Mouse (Mus musculus): ENCODE measurements around the gene Tab1. TPM values are rescaled to one million over a fixed set of nuclear protein-coding genes. Genes with fewer than 3 reads are reported as not detected.

Tab1 gene
- polyA plus RNA-seq, 1 experiment from 2014 or later = 32.2 TPM

- no peak overlapping the region for H3K4me2 ChIP-seq (replicated peaks; ENCODE audit: low read depth, low read length)
- no peak for ATAC-seq (ENCODE audit: insufficient number of reproducible peaks, insufficient read depth, low FRiP score, low read depth)
- H3K9me3 ChIP-seq (ENCODE audit: control insufficient read depth, low read depth, low read length) = no peaks in the 10 kb centered on the region
- no peaks in the 10 kb centered on the region for H3K27me3 ChIP-seq (ENCODE audit: control insufficient read depth, insufficient read depth, low read length)
- 0 out of 2 replicates have a peak, but pooled peaks cover 5% of the 10 kb centered on the region for H3K4me1 ChIP-seq (ENCODE audit: control insufficient read depth, insufficient read depth, low read length)
- no peak overlapping the region for H3K27ac ChIP-seq (ENCODE audit: low read length)
- H3K36me3 ChIP-seq (ENCODE audit: control insufficient read depth, insufficient read depth, low read length) = no peaks in the 10 kb centered on the region
- no peak overlapping the region for H3K4me3 ChIP-seq (ENCODE audit: low read depth, low read length)
- no peak overlapping the region for H3K9ac ChIP-seq (replicated peaks; ENCODE audit: low read depth, low read length)
- WGBS = 83% methylated on average over 12 of the region's 12 CpGs
Measured at GRCm38 (mm10) chr15:80111436-80111835, 21.5 kb upstream of the Tab1 start.

GRCm38 (mm10) chr15:80112499-80112898, 20.4 kb upstream of the Tab1 start:
- no peak overlapping the region for H3K9ac ChIP-seq (replicated peaks; ENCODE audit: low read depth, low read length)
- no peak overlapping the region for H3K27ac ChIP-seq (ENCODE audit: low read length)
- no peaks in the 10 kb centered on the region for H3K36me3 ChIP-seq (ENCODE audit: control insufficient read depth, insufficient read depth, low read length)
- ATAC-seq (ENCODE audit: insufficient number of reproducible peaks, insufficient read depth, low FRiP score, low read depth) = no peak
- H3K4me3 ChIP-seq (ENCODE audit: low read depth, low read length) = no peak overlapping the region
- no peak overlapping the region for H3K4me2 ChIP-seq (replicated peaks; ENCODE audit: low read depth, low read length)
- H3K9me3 ChIP-seq (ENCODE audit: control insufficient read depth, low read depth, low read length) = no peaks in the 10 kb centered on the region
- no peaks in the 10 kb centered on the region for H3K27me3 ChIP-seq (ENCODE audit: control insufficient read depth, insufficient read depth, low read length)
- WGBS = 54% methylated on average over 2 of the region's 2 CpGs
- 0 out of 2 replicates have a peak, but pooled peaks cover 5% of the 10 kb centered on the region for H3K4me1 ChIP-seq (ENCODE audit: control insufficient read depth, insufficient read depth, low read length)

GRCm38 (mm10) chr15:80114414-80114813, 18.5 kb upstream of the Tab1 start:
- Histone ChIP-seq H3K9me3 (ENCODE audit: control insufficient read depth, low read depth, low read length) (no peaks in the 10 kb centered on the region), H3K27ac (ENCODE audit: low read length) (no peak overlapping the region), H3K4me3 (ENCODE audit: low read depth, low read length) (no peak overlapping the region), H3K4me2 (replicated peaks; ENCODE audit: low read depth, low read length) (no peak overlapping the region), H3K36me3 (ENCODE audit: control insufficient read depth, insufficient read depth, low read length) (no peaks in the 10 kb centered on the region), H3K9ac (replicated peaks; ENCODE audit: low read depth, low read length) (no peak overlapping the region), H3K27me3 (ENCODE audit: control insufficient read depth, insufficient read depth, low read length) (no peaks in the 10 kb centered on the region), H3K4me1 (ENCODE audit: control insufficient read depth, insufficient read depth, low read length) (0 out of 2 replicates have a peak, but pooled peaks cover 5% of the 10 kb centered on the region)
- WGBS = 90% methylated on average over 7 of the region's 7 CpGs
- ATAC-seq (ENCODE audit: insufficient number of reproducible peaks, insufficient read depth, low FRiP score, low read depth) = no peak

GRCm38 (mm10) chr15:80115256-80115655, 17.7 kb upstream of the Tab1 start:
- Histone ChIP-seq H3K4me2 (replicated peaks; ENCODE audit: low read depth, low read length) (0 out of 2 replicates have a peak overlapping the region, but pooled peaks have one; percentile 12), H3K9me3 (ENCODE audit: control insufficient read depth, low read depth, low read length) (no peaks in the 10 kb centered on the region), H3K4me3 (ENCODE audit: low read depth, low read length) (no peak overlapping the region), H3K36me3 (ENCODE audit: control insufficient read depth, insufficient read depth, low read length) (no peaks in the 10 kb centered on the region), H3K9ac (replicated peaks; ENCODE audit: low read depth, low read length) (no peak overlapping the region), H3K27me3 (ENCODE audit: control insufficient read depth, insufficient read depth, low read length) (no peaks in the 10 kb centered on the region), H3K4me1 (ENCODE audit: control insufficient read depth, insufficient read depth, low read length) (0 out of 2 replicates have a peak, but pooled peaks cover 5% of the 10 kb centered on the region), H3K27ac (ENCODE audit: low read length) (no peak overlapping the region)
- whole genome bisulfite sequencing = 60% methylated on average over 5 of the region's 5 CpGs
- no peak for ATAC-seq (ENCODE audit: insufficient number of reproducible peaks, insufficient read depth, low FRiP score, low read depth)

GRCm38 (mm10) chr15:80115866-80116794, 16.8 kb upstream of the Tab1 start:
- 0 out of 2 replicates have a peak, but pooled peaks cover 5% of the 10 kb centered on the region for H3K4me1 ChIP-seq (ENCODE audit: control insufficient read depth, insufficient read depth, low read length)
- H3K9ac ChIP-seq (replicated peaks; ENCODE audit: low read depth, low read length) = no peak overlapping the region
- H3K4me3 ChIP-seq (ENCODE audit: low read depth, low read length) = no peak overlapping the region
- 59% methylated on average over 13 of the region's 13 CpGs for WGBS
- 0 out of 2 replicates have a peak overlapping the region, but pooled peaks have one; percentile 12 for H3K4me2 ChIP-seq (replicated peaks; ENCODE audit: low read depth, low read length)
- ATAC-seq (ENCODE audit: insufficient number of reproducible peaks, insufficient read depth, low FRiP score, low read depth) = peak; percentile 66; the same call in 1 of the 2 replicates
- no peaks in the 10 kb centered on the region for H3K36me3 ChIP-seq (ENCODE audit: control insufficient read depth, insufficient read depth, low read length)
- no peaks in the 10 kb centered on the region for H3K9me3 ChIP-seq (ENCODE audit: control insufficient read depth, low read depth, low read length)
- H3K27ac ChIP-seq (ENCODE audit: low read length) = no peak overlapping the region
- no peaks in the 10 kb centered on the region for H3K27me3 ChIP-seq (ENCODE audit: control insufficient read depth, insufficient read depth, low read length)

GRCm38 (mm10) chr15:80117154-80117553, 15.8 kb upstream of the Tab1 start:
- Histone ChIP-seq H3K4me2 (replicated peaks; ENCODE audit: low read depth, low read length) (no peak overlapping the region), H3K36me3 (ENCODE audit: control insufficient read depth, insufficient read depth, low read length) (no peaks in the 10 kb centered on the region), H3K9me3 (ENCODE audit: control insufficient read depth, low read depth, low read length) (no peaks in the 10 kb centered on the region), H3K4me1 (ENCODE audit: control insufficient read depth, insufficient read depth, low read length) (0 out of 2 replicates have a peak, but pooled peaks cover 5% of the 10 kb centered on the region), H3K27ac (ENCODE audit: low read length) (no peak overlapping the region), H3K9ac (replicated peaks; ENCODE audit: low read depth, low read length) (no peak overlapping the region), H3K4me3 (ENCODE audit: low read depth, low read length) (no peak overlapping the region), H3K27me3 (ENCODE audit: control insufficient read depth, insufficient read depth, low read length) (no peaks in the 10 kb centered on the region)
- peak; percentile 21; the same call in 1 of the 2 replicates for ATAC-seq (ENCODE audit: insufficient number of reproducible peaks, insufficient read depth, low FRiP score, low read depth)
- 57% methylated on average over 8 of the region's 8 CpGs for WGBS

GRCm38 (mm10) chr15:80119076-80119475, 13.9 kb upstream of the Tab1 start:
- no peak overlapping the region for H3K4me3 ChIP-seq (ENCODE audit: low read depth, low read length)
- no peak for ATAC-seq (ENCODE audit: insufficient number of reproducible peaks, insufficient read depth, low FRiP score, low read depth)
- 88% methylated on average over 6 of the region's 6 CpGs for WGBS

GRCm38 (mm10) chr15:80121721-80122325, 11.1 kb upstream of the Tab1 start:
- Histone ChIP-seq H3K36me3 (ENCODE audit: control insufficient read depth, insufficient read depth, low read length) (no peaks in the 10 kb centered on the region), H3K9ac (replicated peaks; ENCODE audit: low read depth, low read length) (no peak overlapping the region), H3K4me1 (ENCODE audit: control insufficient read depth, insufficient read depth, low read length) (no peaks in the 10 kb centered on the region), H3K27me3 (ENCODE audit: control insufficient read depth, insufficient read depth, low read length) (no peaks in the 10 kb centered on the region), H3K4me3 (ENCODE audit: low read depth, low read length) (no peak overlapping the region), H3K9me3 (ENCODE audit: control insufficient read depth, low read depth, low read length) (no peaks in the 10 kb centered on the region), H3K27ac (ENCODE audit: low read length) (no peak overlapping the region), H3K4me2 (replicated peaks; ENCODE audit: low read depth, low read length) (no peak overlapping the region)
- no peak for ATAC-seq (ENCODE audit: insufficient number of reproducible peaks, insufficient read depth, low FRiP score, low read depth)
- WGBS = 92% methylated on average over 9 of the region's 9 CpGs

More at GRCm38 (mm10) chr15:80119076-80119475, 13.9 kb upstream of the Tab1 start:
- H3K27me3 ChIP-seq (ENCODE audit: control insufficient read depth, insufficient read depth, low read length) = no peaks in the 10 kb centered on the region
- no peaks in the 10 kb centered on the region for H3K36me3 ChIP-seq (ENCODE audit: control insufficient read depth, insufficient read depth, low read length)
- H3K4me2 ChIP-seq (replicated peaks; ENCODE audit: low read depth, low read length) = no peak overlapping the region
- H3K9ac ChIP-seq (replicated peaks; ENCODE audit: low read depth, low read length) = no peak overlapping the region
- H3K4me1 ChIP-seq (ENCODE audit: control insufficient read depth, insufficient read depth, low read length) = 0 out of 2 replicates have a peak, but pooled peaks cover 5% of the 10 kb centered on the region
- no peaks in the 10 kb centered on the region for H3K9me3 ChIP-seq (ENCODE audit: control insufficient read depth, low read depth, low read length)
- H3K27ac ChIP-seq (ENCODE audit: low read length) = no peak overlapping the region

Data from stomach, embryonic 14.5 days (tissue).